Mouse (Mus musculus): ENCODE results near the gene Il17rd.
A peak's percentile ranks its signal among the peaks of the same experiment; 100 is the strongest.

Il17rd gene

DNA sequence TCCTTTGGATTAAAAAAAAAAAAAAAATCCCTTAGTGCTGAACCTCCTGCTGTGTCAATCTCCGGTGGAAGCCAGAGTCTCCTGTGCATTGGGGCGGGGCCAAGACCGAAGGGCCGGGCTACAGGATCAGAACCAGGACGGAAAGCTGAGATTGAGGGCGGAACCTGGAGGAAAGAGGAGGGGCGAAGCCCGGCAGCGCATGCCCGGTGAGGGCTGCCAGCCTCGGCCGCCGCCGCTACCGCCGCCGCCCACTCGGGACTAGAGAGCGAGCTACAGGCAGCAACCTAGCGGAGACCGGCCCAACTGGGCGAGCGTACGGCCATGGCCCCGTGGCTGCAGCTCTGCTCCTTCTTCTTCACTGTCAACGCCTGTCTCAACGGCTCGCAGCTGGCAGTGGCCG, at the start of gene Il17rd:
Il17rd (plus strand) TSS at position 159 of the 400 bp plus-strand sequence.
- peak; percentile 88 for DNase-seq (ENCODE audit: low spot score)

- DNase-seq (ENCODE audit: low spot score): no peak
Measured at GRCm38 (mm10) chr14:26991622-26992021, 47.1 kb upstream of the Il17rd start.

DNA sequence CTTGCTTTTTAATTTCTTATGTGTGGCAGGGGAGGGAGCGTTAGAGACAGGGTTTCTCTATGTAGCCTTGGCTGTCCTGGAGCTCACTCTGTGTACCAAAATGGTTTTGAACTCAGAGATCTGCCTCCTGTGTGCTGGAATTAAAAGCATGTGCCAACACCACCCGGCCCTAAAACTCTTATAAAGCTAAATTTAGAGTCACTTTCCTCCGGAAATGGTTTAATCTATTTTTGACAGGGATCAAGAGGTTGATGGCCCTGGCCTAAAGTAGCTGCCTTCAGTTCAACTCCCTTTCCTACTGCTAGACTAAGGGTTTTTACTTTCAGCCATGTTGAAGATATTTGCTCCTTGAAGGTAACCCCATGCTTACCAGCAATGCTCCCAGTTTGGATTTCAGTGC, 45.3 kb upstream of the Il17rd start:
- no peak for DNase-seq (ENCODE audit: low spot score)

- no peak for DNase-seq (ENCODE audit: low spot score)
Measured at GRCm38 (mm10) chr14:26994211-26994741, 44.5 kb upstream of the Il17rd start, which contains the start of gene Hesx1. Hesx1 (plus strand) TSS chr14:26994416.

- DNase-seq (ENCODE audit: low spot score): no peak
Measured at GRCm38 (mm10) chr14:26996257-26996656, 42.5 kb upstream of the Il17rd start.

GRCm38 (mm10) chr14:27000386-27000785, 38.4 kb upstream of the Il17rd start:
- DNase-seq (ENCODE audit: low spot score): no peak

- no peak for DNase-seq (ENCODE audit: low spot score)
Measured at GRCm38 (mm10) chr14:27004906-27005305, 33.8 kb upstream of the Il17rd start.

DNA sequence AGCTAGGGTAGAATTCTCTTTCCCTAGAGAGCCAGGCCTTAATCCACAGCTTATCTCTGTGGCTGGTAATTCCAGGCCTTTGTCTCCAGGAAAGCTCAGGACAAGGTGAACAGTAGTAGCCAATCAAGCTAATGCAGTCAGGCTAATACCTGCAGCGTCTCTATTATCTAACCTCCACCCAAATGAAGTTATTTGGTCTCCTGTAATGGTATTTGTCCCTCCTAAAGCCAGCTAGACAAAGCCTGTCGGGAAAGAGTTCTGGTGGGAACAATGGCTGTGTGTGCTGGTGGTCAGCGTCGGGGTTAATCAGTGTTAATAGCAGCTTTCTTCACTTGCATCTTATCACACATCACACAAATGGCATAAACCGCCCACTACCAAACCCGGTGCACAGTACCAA, 32.8 kb upstream of the Il17rd start:
- DNase-seq (ENCODE audit: low spot score): no peak

DNA sequence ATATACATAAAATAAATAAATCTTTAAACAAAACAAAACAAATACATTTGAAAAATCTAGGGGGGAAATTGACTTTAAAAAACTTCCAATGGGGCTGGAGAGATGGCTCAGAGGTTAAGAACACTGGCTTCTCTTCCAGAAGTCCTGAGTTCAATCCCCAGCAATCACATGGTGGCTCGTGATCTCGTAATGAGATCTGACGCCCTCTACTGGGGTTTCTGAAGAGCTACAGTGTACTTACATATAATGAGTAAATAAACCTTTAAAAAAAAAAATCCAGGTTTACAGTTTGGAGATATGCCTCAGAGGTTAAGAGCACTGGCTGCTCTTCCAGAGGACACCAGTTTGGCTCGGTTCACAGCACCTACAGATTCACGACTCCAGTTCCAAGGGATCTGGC, 27.2 kb upstream of the Il17rd start:
- no peak for DNase-seq (ENCODE audit: low spot score)

GRCm38 (mm10) chr14:27013658-27014057, 25.1 kb upstream of the Il17rd start:
- no peak for DNase-seq (ENCODE audit: low spot score)

GRCm38 (mm10) chr14:27017936-27018335, 20.8 kb upstream of the Il17rd start:
- no peak for DNase-seq (ENCODE audit: low spot score)

- no peak for DNase-seq (ENCODE audit: low spot score)
Measured at GRCm38 (mm10) chr14:27019850-27020249, 18.9 kb upstream of the Il17rd start.

DNA sequence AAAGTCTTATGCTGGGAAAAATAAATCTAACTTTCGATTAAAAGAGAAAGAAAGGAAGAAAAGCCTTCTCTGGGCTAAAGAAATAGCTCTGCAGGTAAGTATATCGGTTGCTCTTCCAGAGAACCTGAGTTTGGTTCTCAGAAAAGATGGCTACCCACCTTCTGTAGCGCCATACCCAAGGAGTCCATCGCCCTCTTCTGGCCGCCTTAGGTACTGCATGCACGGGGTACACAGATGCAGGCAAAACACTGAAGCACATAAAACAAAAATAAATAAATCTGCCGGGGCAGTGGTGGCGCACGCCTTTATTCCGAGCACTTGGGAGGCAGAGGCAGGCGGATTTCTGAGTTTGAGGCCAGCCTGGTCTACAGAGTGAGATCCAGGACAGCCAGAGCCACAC, 15.9 kb upstream of the Il17rd start:
- peak; percentile 71 for DNase-seq (ENCODE audit: low spot score)

DNA sequence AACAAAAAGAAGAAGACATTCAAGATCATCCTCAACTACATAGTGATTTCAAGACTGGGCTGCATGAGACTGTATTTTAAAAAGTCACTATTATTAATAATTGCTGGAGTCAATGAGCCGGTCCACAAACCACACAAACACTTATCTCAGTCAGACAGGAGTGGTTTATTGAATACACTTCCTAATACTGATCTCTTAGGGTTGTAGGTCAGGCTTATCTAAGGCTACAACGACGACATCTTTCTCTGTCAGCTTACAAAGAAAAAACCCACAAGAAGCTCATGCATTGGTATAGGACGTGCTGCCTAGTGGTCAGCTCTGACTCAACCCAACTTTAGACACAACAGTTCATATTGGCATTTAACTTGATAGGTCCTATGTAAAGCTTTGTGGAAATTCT, 14.1 kb upstream of the Il17rd start:
- DNase-seq (ENCODE audit: low spot score): no peak

DNA sequence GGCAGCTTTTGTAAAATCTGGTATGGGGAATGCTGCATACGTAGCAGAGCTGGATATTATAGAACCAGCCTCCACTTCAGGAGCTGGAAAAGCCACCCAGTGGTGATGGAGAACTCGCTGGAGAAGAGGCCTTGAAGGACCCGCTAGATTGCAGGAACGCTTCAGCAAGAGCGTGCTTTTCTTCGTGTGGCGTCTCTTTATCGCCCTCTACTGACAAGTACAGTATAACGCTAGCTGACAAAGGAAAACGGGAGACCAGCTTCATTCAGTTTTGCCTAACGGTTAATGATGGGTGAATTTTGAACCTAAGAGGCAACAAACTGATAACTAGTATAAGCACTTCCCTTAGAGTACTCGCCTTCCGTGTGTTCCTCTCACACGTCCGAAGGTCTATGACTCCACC, 9.0 kb upstream of the Il17rd start:
- DNase-seq (ENCODE audit: low spot score): peak; percentile 45

DNA sequence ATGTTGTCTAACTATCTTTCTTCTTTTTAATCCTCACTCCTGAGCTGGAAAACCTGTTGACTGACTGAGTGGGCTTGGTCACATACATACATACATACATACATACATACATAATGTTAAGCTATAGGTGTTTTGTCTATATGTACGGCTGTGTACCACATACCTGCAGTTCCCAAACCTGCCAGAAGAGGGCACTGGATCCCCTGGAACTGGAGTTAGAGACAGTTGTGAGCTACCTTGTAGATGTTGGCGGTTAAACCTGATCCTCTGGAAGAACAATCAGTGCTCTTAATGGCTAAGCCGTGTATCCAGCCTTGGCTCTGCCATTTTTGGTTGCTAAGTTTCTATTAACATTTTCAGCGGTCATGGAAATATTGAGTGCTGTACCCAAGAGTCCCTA, 7.6 kb upstream of the Il17rd start:
- peak; percentile 71 for DNase-seq (ENCODE audit: low spot score)

GRCm38 (mm10) chr14:27037513-27037912, 1.2 kb upstream of the Il17rd start:
- DNase-seq (ENCODE audit: low spot score): no peak

DNA sequence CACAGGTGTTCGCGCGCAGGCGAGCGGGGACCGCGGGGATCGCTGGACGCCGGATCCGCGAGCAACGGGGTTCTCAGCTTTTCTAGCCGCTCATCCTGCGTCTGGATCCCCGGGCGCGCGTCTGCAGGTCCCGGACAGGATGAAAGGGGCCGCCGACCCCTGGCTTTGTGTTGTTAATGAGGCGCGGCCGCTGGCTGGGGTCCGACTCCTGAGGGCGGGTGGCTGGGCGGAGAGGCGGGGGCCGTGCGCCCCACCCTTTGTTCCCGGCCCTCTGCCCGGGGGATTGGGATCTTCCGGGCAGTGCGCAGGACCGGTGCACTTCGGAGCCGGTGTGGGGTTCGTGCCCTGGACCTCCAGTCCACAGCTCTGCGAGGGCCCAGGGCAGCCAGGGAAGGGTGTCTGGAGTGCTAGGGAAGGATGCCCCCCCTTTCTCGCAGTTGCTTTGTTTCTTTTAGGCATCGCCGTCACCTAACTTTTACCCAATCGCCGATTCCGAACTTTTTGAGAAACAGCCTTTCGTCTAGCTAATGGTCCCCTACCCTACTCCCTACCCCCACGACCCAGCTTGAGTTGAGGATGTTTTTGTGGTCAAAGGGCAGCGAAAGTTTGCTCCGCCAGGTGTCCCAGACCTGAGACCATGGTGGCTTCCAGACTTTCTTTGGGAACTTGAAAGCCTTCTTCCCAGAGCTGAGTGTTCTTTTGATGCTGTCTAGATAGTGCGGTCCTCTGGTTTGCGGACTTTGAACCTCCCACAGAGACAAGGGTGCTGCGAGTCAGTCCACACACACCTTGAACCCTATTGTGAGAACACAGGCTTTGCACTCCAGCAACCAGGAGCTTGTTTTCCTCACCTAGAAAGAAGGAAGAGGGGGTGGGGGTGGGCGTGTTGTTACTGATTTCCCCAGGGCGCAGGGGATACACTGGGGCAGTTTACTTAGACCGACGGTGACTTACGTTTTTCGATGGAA, 824 bp downstream of the Il17rd start:
- peak; percentile 54 for DNase-seq (ENCODE audit: low spot score)

- no peak for DNase-seq (ENCODE audit: low spot score)
Measured at GRCm38 (mm10) chr14:27040451-27040850, 1.7 kb downstream of the Il17rd start.

GRCm38 (mm10) chr14:27042280-27042983, 3.7 kb downstream of the Il17rd start:
- DNase-seq (ENCODE audit: low spot score): no peak

- DNase-seq (ENCODE audit: low spot score): no peak
Measured at GRCm38 (mm10) chr14:27043416-27043815, 4.7 kb downstream of the Il17rd start.

- DNase-seq (ENCODE audit: low spot score): peak; percentile 27
Measured at GRCm38 (mm10) chr14:27044221-27044966, 5.7 kb downstream of the Il17rd start.

Data from testis, postnatal 14 days (tissue).